Mouse (Mus musculus): ENCODE data around the gene Gfod1. TPM values are rescaled to one million over a fixed set of nuclear protein-coding genes. Genes with fewer than 3 reads are reported as not detected.

The Gfod1 gene
- total RNA-seq, 2 experiments from 2014 or later: 35.3 to 36.0 TPM

GRCm38 (mm10) chr13:43215144-43215993 is 88.6 kb downstream of the Gfod1 start:
- intact Hi-C loops (cut with DNase I): no loop called here
- no peak for DNase-seq (ENCODE audit: low spot score)

- intact Hi-C loops (cut with DNase I): no loop called here
- DNase-seq (ENCODE audit: low spot score): no peak
These were observed 91.6 kb downstream of the Gfod1 start for GRCm38 (mm10) chr13:43212338-43212737.

DNA sequence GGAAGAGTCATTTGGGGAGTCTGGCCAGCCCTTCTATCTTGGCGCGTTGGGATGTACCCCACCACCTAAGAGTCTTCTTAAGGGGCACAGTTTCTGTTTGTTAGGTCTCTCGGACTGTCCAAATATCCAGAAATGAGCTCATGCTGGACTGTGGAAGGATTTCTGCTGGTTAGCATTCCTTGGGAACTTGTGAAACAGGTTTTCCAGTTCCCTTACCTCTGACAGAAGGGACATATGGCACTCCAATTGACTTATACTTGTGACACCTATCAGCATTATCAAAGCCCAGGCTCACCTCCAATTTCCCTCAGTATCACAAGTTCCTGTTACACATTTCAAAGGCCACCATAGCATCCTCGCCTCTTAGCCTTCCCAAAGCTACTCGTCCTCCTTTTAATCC is 93.0 kb downstream of the Gfod1 start:
- intact Hi-C loops (cut with DNase I): no loop called here
- DNase-seq (ENCODE audit: low spot score): no peak

- no peak for DNase-seq (ENCODE audit: low spot score)
- intact Hi-C loops (cut with DNase I): no loop called here
These were observed 94.4 kb downstream of the Gfod1 start for GRCm38 (mm10) chr13:43209560-43209959.

DNA sequence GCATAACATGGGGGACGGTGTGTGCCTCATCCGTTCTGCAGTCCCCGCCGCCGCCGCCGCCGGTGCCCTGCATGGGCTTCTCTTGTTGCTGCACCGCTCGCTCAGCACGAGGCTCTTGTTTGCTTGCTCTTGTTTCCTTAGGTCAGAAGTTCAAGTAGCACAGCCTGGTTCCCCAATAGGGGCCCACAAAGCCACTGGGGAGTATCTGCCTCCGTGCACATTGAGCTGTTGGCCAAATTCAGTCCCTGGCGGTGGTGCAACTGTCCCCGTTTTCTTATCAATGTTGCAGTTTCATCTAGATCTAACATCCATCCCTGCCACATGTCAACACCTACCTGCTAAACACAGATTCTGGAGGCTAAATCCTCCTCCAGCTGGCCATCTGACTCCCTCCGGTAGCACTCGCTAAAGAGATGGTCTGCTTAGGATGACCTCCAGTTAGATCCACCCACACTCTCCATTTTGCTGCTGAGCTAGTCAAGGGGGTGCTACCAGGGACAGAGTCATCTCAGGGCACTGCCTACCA is 95.0 kb downstream of the Gfod1 start:
- no peak for DNase-seq (ENCODE audit: low spot score)
- intact Hi-C loops (cut with DNase I): no loop called here

DNA sequence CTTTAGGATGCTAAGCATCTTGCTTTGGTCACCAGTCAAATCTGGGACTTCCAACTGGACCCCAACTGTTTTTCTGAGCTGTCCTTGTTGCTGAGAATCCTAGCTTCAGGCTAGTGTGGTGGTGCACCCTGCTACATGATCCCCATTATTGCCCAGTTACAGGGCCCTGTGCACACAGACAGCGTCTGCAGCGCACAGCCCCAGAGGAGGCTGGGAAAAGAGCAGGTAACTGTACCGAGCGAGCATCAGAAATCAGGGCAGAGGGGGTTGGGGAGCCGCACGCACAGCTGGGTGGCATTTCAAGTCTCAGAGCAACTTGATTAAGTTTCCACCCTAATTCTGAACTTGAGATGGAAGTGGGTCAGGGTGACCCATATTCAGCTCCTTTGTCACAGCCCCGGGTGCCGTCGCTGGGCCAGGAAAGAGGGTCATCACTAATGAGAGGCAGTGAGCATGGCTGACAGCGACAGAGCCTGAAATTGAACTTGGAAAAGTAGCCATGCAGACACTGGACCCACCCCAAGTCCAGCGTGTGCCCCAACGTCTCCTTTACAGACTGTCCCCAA is 97.8 kb downstream of the Gfod1 start:
- intact Hi-C loops (cut with DNase I): no loop called here
- no peak for DNase-seq (ENCODE audit: low spot score)

- intact Hi-C loops (cut with DNase I): loop anchor here (2.0 to 5.0 kb wide), 2 partner anchors 97 to 119 kb away; no protein-coding TSS in a partner anchor
- no peak for DNase-seq (ENCODE audit: low spot score)
These were observed 100.3 kb downstream of the Gfod1 start for GRCm38 (mm10) chr13:43203641-43204040.

DNA sequence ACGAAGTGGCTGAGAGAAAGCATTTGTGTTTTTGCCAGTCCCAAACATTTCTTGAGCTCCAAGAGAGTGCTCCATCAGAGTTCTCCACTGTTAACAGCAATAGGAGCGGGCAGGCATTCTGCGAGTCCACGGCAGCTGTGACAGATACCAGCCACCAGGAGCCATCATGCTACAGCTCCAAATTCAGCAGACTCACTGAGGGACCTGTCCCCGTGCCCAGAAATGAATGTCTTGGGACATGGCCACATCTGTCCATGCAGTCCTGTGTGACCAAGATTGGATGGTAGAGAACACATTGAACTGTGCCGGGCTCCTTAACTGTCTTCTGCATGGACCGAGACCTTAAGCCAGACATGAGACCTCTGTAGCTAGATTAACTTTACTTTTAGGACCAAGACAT is 100.7 kb downstream of the Gfod1 start:
- intact Hi-C loops (cut with DNase I): loop anchor here (2.0 to 5.0 kb wide), 2 partner anchors 98 to 119 kb away; no protein-coding TSS in a partner anchor
- DNase-seq (ENCODE audit: low spot score): peak; percentile 38

DNA sequence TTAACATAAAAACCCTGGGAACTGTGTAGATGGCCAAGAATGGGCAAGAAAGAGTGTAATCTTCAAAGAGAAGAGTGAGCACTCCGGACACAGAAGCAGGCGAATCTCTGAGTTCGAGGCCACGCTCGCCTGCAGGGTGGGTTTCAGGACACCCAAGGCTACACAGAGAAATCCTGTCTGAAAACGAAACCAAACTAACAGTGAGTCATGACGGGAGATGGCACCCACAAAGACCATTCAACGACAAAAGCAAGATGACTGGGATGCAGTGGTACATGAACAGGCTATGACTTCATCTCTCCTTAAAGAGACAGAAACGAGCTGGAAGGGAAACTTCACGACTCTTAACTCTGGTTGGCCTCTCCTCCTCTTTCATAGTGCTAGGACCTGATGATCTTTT is 101.6 kb downstream of the Gfod1 start:
- DNase-seq (ENCODE audit: low spot score): no peak
- intact Hi-C loops (cut with DNase I): loop anchor here (2.0 to 5.0 kb wide), 2 partner anchors 98 to 120 kb away; no protein-coding TSS in a partner anchor

DNA sequence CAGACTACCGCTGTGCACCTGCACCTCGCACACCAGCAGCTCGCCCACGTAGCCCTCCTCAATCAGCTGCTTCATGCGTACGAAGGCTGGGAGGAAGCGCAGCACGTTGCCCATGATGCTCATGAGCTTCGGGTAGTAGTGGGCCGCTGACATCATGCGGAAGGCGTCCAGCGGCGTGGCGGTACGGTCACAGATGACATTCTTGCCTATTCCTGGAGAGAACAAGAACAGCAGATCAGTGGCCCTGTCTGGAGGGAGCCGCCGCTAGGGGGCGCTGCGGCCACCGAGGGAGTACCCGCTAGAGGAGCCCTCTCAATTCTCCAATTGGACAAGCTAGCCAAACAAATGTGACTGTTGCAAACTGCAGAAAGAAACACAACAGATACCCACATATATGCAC is 102.9 kb downstream of the Gfod1 start:
- intact Hi-C loops (cut with DNase I): loop anchor here (2.0 to 5.0 kb wide), 2 partner anchors 28 to 121 kb away; no protein-coding TSS in a partner anchor
- no peak for DNase-seq (ENCODE audit: low spot score)

DNA sequence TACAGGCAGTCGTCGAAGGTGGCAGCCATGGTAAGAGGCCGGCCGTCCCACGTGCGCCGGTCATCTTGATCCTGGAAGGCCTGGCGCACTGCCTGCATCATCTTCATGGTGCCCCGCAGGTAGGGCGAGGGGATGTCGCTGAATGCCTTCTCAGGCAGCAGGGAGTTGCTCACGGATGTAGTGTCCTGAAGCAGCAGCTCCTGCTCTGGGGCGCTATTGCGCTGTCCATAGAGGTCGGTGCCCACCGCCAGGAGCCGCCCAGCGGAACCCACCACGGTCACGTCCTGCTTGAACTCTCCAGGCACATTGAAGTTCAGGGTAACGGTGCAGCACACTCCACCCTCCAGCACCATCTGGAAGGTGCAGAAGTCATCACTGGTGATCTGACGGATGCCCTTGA is 103.5 kb downstream of the Gfod1 start:
- no peak for DNase-seq (ENCODE audit: low spot score)
- intact Hi-C loops (cut with DNase I): loop anchor here (2.0 to 5.0 kb wide), 2 partner anchors 28 to 122 kb away; no protein-coding TSS in a partner anchor

GRCm38 (mm10) chr13:43199749-43200148 is 104.2 kb downstream of the Gfod1 start:
- DNase-seq (ENCODE audit: low spot score): no peak

GRCm38 (mm10) chr13:43199282-43199681 is 104.7 kb downstream of the Gfod1 start:
- intact Hi-C loops (cut with DNase I): loop anchor here (2.0 kb wide), 1 partner anchor 42 kb away; no protein-coding TSS in a partner anchor
- no peak for DNase-seq (ENCODE audit: low spot score)

More at GRCm38 (mm10) chr13:43199749-43200148, 104.2 kb downstream of the Gfod1 start:
- intact Hi-C loops (cut with DNase I): loop anchor here (2.0 to 5.0 kb wide), 3 partner anchors 29 to 123 kb away; no protein-coding TSS in a partner anchor

- no peak for DNase-seq (ENCODE audit: low spot score)
- intact Hi-C loops (cut with DNase I): no loop called here
These were observed 106.8 kb downstream of the Gfod1 start for GRCm38 (mm10) chr13:43197187-43197586.

DNA sequence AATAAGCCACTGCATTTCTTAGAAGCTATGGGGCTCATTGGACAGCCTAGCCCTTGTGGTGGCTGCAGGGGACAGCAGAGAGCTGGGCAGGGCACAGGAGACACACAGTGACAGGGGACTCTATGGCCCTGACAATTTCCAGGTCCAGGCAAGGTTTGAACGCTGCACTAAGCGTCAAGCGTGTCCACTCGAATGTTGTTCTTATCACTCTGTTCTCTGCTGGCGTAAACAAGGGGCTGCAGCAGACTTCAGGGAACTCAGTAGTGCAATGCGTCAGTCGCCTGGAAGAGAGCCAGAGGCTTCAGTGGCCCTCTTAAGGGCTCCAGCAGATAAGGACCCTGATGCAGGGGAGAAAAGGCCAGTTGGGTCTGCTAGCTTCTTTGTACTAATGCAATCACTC is 108.0 kb downstream of the Gfod1 start:
- intact Hi-C loops (cut with DNase I): no loop called here
- no peak for DNase-seq (ENCODE audit: low spot score)

GRCm38 (mm10) chr13:43193932-43194331 is 110.0 kb downstream of the Gfod1 start:
- no peak for DNase-seq (ENCODE audit: low spot score)
- intact Hi-C loops (cut with DNase I): loop anchor here (5.0 kb wide), 1 partner anchor 38 kb away; no protein-coding TSS in a partner anchor

GRCm38 (mm10) chr13:43193266-43193665 is 110.7 kb downstream of the Gfod1 start:
- DNase-seq (ENCODE audit: low spot score): no peak
- intact Hi-C loops (cut with DNase I): loop anchor here (5.0 kb wide), 1 partner anchor 39 kb away; no protein-coding TSS in a partner anchor

DNA sequence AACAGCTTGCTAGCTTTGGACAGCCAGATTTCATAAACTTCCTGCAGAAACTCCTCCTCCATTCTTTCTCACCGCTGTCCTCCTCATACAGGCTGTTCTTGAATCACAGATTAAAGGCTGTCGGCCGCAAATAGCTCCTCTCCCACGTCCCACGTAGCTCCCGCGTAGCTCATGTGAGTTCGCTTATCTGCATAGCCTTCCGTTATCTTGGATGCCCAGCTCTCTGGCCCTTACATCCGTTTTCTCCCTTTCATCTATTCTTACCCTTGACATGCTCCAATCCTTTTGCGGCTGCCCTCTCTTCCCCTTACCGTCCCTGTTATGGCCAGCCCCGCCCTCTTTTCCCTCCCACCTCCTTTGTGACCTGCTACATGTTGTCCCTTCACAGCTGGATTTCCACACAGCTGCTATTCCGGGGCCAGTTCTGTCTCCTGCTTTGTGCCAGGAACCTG is 112.2 kb downstream of the Gfod1 start:
- DNase-seq (ENCODE audit: low spot score): no peak
- intact Hi-C loops (cut with DNase I): loop anchor here (5.0 kb wide), 1 partner anchor 41 kb away; no protein-coding TSS in a partner anchor

- intact Hi-C loops (cut with DNase I): loop anchor here (5.0 kb wide), 1 partner anchor 41 kb away; no protein-coding TSS in a partner anchor
- no peak for DNase-seq (ENCODE audit: low spot score)
These were observed 112.7 kb downstream of the Gfod1 start for GRCm38 (mm10) chr13:43191290-43191689.

DNA sequence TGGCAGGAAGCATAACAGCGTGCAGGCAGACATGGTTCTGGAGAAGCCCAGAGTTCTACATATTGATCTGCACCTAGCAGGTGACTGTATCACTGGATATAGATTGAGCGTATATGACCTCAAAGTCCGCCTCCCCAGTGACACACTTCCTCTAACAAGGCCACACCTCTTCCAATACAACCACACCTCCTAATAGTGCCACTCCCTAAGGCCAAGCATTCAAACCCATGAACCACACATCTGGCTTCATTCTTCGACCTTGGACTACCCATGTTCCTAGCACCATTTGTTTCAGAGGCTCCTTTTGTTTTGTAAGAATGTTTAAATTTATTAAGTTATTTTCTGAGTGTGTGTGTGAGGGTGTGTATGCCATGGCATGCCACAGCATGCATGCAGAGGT is 116.2 kb downstream of the Gfod1 start:
- DNase-seq (ENCODE audit: low spot score): no peak
- intact Hi-C loops (cut with DNase I): no loop called here
